Mouse (Mus musculus) frontal cortex, adult 2 months (tissue): ENCODE data around the gene Ankdd1a. TPM values are rescaled to one million over a fixed set of nuclear protein-coding genes. Genes with fewer than 3 reads are reported as not detected.
A peak's percentile ranks its signal among the peaks of the same experiment; 100 is the strongest.

Experiments
- DNase-seq, 2 experiments: peaks; one replicate each; pipeline ENCODE4 v3.0.0; 2022; ENCODE audit warnings: low spot score in 1 of 2; ENCODE audit errors: extremely low spot score in 1 of 2
- polyA plus RNA-seq: library from polyadenylated mRNA; depleted of rRNA; stranded (reverse); fragments of >200 nt; gene quantifications from 2 replicates; pipeline ENCODE4 v1.2.3, GENCODE M21; 2012; rRNA removed

Ankdd1a gene
- polyA plus RNA-seq = 2.3 and 2.4 TPM in 2 replicates

DNA sequence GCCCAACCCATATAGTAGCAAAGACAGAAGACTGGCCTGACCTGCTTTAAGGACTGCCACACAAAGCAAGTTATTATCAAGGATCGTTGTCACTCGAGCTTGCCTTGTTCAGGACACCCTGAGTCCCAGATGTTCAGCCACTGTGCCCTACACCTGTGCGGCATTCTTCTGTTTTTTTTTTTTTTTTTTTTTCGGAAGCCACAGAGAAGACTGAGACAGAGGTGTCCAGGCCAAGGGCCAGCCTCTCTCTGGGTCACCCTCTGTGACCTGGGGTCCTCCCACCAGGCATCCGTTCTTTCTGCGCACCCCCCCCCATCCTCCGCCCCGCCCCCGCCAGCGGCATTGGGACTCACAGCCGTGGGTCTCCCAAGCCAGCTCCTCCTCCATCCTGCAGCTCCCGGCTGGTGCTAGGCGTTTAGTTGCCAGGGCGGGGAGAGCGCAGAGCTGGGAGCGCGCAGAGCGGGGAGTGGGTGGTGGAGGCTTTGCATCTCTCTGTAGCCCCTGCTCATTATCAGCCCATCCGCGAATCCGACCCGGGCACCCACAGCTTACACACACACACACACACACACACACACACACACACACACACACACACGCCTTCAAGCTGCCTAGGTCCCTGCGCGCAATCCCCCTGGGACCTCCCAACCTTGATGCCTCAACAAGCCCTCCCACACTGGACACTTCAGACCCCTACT lies at the start of gene Ankdd1a:
Gene Ankdd1a, minus strand, starts transcription at position 387 of the 698 bp plus-strand sequence.
- peak; percentile 22 to 62 for DNase-seq

- DNase-seq = no peak
Observed at GRCm38 (mm10) chr9:65569491-65569971, 49.5 kb upstream of the Ankdd1a start.

- DNase-seq = no peak
Observed at GRCm38 (mm10) chr9:65568787-65569186, 48.8 kb upstream of the Ankdd1a start.

GRCm38 (mm10) chr9:65564698-65565097 lies 44.7 kb upstream of the Ankdd1a start:
- DNase-seq = no peak

- DNase-seq = no peak
Observed at GRCm38 (mm10) chr9:65563073-65563472, 43.1 kb upstream of the Ankdd1a start.

DNA sequence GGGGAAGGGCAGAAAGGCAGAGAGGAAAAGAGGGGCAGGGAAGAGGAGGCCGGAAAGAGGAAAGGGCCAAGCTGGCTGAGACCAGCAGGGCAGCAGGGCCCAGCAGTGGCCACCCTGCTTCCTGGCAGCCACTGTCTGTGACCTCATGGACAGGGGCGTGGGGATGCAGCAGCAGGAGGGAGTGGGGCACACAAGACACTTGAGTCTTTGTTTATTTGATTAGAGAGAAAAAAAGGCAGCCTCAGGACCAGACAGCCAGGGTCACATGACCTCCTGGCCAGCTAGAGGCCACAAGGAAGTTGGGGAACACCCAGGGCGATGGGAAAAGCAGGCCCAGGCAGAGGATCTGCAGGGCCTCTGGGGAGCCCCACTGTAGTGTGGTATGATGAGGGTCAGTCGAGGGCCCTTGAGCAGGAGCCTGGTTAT lies 42.1 kb upstream of the Ankdd1a start:
- peak; percentile 58 to 60 for DNase-seq

DNA sequence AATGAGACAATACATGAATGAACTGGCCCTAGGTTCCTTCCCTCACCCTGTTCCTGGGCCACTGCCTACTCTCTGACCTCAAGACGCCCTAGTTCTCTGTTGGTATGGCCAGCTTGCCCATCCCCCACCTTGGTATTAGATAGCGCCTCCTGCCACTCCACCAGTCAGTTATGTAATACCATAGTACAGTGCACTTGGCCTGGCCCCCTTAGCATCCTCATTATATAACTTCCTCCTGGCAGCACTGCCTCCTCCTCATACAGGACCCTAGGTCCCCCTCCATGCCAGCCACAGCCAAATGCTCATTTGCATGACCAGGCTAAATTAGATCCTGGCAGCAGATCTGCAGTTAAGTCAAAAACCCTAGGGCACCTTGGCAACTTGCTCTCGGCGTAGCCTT lies 41.0 kb upstream of the Ankdd1a start:
- peak in 1 of 2 experiments; percentile 34 for DNase-seq

DNA sequence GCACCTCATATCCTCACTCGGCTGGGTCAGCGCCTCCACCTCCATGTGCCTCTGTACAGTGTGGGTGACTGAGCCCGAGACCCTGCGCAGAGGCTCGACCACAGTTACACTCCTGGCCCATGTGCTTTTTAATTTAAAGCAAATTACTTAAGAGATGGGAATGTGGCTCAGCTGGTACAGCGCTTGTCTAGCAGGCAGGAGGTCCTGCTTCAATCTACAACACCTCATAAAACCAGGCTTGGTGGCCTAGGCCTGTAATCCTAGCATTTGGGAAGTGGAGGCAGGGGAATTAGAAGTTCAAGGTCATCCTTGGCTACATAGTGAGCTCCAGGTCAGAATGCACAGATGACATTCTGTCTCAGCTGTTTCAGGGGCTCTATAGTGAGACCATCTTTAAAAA lies 38.8 kb upstream of the Ankdd1a start:
- no peak for DNase-seq

DNA sequence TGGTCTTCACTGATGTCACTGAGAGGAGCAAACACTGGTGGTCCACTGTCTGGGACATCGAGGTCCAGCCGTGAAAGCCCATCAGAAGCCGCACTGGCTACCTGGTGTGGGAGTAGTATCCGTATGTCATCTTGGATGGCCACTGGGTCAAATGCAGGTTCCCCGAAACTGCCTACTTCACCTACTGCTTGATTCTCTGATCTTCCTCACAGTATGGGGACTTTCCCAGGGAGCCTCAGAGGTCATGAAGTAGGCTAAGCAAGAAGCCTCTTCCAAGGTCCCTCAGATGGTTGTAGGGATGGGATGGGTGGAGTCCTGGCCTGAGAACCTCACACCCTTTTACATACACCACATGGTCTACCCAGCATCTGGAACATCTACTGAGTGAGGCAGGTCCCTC lies 37.0 kb upstream of the Ankdd1a start:
- DNase-seq = no peak

DNA sequence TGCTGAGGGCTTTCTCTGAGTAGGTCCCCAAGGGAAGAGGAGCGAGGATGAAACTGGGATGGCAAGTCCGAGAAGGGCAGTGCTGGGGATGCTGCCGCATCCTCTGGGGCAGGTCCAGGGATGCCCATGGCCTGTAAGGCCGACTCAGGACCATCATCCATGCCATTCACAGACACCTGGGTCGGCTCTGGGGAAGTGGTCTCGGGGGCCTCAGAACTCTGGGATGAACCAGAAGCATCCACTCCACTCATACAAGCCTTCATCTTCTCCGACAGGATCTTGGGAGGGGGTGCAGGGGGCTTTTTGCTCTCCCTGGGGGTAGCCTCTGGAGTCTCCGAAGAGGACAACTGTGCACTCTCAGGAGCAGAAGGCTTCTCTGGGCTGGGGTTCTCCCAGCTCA lies 36.4 kb upstream of the Ankdd1a start:
- DNase-seq = no peak

DNA sequence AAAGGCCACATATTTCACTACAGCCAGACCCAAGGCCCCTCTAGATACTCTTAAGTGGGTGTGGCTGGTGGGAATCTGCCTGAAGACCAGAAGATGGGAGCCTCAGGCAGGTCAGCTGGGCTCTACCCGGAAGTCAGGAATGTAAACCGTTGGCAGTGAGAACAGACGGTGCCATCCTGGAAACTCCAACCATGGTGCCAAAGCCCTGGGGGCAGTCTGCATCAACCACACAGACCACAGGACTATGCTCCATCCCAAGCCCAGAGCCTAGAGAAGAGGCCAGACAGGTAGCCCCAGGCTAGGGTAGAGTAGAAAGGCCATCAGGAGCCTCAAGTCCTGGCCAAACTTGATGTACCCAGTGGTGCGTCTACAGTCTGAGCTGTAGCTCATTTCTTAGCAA lies 35.6 kb upstream of the Ankdd1a start:
- no peak for DNase-seq

- no peak for DNase-seq
Observed at GRCm38 (mm10) chr9:65555001-65555405, 35.0 kb upstream of the Ankdd1a start.

DNA sequence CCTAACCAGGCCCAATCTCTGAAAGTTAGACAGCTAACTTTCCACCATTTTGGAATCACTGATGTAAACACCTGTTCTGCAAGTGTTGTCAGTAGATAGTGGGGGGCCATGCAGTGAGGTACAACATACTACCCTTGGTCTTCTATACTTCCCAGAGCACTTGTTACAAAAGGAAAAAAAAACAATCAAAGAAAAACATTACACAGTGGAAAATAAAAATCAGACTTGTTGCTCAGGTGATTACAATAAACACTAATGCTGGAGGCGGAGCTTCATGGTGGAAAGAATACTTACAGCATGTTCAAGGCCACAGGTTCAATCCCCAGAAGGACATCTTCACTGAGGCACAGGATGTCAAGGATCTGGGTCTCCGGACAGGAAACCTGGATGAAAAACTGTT lies 32.7 kb upstream of the Ankdd1a start:
- no peak for DNase-seq

DNA sequence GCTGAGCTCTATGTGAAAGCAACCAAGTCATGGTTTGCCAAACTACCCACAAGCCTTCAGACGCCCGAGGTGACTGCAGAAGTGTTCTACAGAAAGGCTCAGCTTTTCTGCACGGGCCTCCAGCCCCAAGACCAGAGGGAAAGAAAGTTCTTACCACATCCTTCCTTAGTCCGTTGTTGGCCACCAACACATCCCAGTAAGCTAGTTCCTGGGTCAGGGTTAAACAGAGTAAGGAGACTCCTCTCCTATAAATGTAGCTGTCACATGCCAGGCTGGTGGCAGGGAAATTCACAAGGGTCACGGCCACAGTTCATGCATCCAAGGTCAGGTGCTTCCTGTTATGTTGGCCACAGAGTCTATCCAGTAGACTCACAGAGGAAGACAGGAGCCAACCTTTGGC lies 32.1 kb upstream of the Ankdd1a start:
- DNase-seq = no peak

- no peak for DNase-seq
Observed at GRCm38 (mm10) chr9:65551035-65551434, 31.0 kb upstream of the Ankdd1a start.

- no peak for DNase-seq
Observed at GRCm38 (mm10) chr9:65550079-65550831, 30.3 kb upstream of the Ankdd1a start.

DNA sequence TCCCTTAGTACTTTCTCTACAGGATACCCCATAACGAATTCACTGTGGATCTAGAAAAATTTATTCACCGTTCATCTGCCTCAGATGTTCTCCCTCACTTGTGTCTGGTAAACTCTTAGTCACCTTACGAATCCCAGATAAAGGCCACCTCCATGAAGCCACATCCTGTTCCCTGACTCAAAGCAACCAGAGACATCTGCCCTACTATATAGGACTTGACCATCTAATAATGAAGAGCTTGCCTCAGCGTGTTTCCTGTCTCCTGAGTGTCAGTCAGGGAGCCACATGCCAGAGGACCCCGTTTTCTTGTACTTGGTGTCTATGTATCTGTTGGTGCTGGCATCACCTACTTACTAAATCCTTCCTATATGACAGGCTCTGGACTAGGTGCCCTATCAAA lies 29.6 kb upstream of the Ankdd1a start:
- no peak for DNase-seq

GRCm38 (mm10) chr9:65549139-65549538 lies 29.1 kb upstream of the Ankdd1a start:
- no peak for DNase-seq

DNA sequence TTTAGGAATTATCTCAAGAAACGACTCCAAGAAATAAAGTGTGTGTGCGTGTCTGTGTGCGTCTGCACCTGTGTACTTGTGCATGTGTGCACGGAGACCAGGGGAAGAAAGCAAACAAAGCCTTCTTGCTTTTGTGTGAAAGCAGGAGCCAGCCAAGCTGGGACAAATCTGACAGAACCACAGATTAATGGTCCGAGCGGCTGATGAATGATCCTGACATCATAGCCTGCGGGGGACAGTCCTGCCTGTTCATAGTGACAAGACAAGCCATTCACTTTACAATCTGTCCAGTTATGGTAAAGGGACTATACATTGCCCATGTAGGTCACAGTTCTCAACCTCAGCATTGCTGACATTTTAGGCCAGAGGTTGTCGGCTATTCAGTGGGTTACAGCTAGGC lies 28.3 kb upstream of the Ankdd1a start:
- no peak for DNase-seq

DNA sequence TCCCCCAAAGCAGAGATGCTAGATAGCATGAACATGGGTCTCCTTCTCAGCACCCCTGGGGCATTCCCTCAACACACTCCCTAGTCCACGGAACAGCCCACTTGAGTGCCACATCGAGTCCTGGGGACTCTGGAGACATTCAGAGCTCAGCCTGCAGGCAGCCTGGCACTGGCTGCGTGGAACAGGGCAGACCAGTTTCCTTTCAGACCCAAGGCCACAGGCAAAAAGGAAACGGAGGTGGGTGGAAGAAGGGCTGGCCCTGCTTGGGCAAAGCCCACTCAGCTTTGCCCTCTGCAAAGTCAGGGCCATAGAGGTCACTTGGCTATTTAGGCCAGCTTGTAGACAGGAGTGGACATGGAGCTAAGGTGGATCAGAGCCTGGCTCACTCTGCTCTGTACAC lies 27.9 kb upstream of the Ankdd1a start:
- no peak for DNase-seq

DNA sequence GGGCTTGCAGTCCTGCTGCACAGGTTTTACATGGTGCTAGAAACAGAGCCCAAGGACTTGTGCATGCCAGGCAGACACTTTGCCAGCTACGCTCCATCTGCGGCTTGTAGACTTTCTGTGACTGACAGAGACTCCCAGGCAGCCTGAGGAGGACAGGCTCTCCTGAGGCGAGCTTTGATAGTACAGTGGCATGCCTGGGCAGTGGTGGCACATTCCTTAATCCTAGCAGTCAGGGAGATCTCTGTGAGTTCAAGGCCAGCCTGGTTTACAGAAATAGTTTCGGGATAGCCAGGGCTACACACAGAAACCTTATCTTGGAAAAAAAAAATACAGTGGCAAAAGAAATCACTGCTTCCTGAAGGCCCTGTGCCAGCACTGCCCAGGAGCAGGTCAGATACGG lies 27.1 kb upstream of the Ankdd1a start:
- no peak for DNase-seq

GRCm38 (mm10) chr9:65546413-65546695 lies 26.4 kb upstream of the Ankdd1a start:
- no peak for DNase-seq
